Mouse (Mus musculus) liver, embryonic 16.5 days (tissue): ENCODE data around the gene Scamp4. TPM values are rescaled to one million over a fixed set of nuclear protein-coding genes. Genes with fewer than 3 reads are reported as not detected.
"Not testable (repeated sequence)": the region's sequence is repeated elsewhere in the genome, so short reads cannot be mapped to it uniquely, and the experiment has no call there.

Experiments used
- ATAC-seq: fragments of 200-750 bp; cut with Nextera tagmentation; 2 replicates; pipeline ENCODE4 v1.8.0; 2017; ENCODE audit warnings: low read depth, mild to moderate bottlenecking, moderate number of reproducible peaks, moderate library complexity
- H3K27ac ChIP-seq: fragments of 300-500 bp; sonication (generic); 2 replicates; pipeline ENCODE4 v1.5.1; 2014; ENCODE audit warnings: mild to moderate bottlenecking, low read length
- H3K27me3 ChIP-seq: fragments of 300-500 bp; sonication (generic); 2 replicates; pipeline ENCODE4 v1.6.1; 2014; ENCODE audit warnings: low read depth, low read length, mixed read lengths; ENCODE audit not compliant: control insufficient read depth, insufficient read depth
- H3K36me3 ChIP-seq: fragments of 300-500 bp; sonication (generic); 2 replicates; pipeline ENCODE4 v1.6.1; 2014; ENCODE audit warnings: mild to moderate bottlenecking; ENCODE audit not compliant: control insufficient read depth, insufficient read depth
- H3K4me1 ChIP-seq: fragments of 300-500 bp; sonication (generic); 2 replicates; pipeline ENCODE4 v1.6.1; 2014; ENCODE audit warnings: low read depth, low read length, mixed read lengths; ENCODE audit not compliant: control insufficient read depth
- H3K4me2 ChIP-seq: fragments of 300-500 bp; sonication (generic); 2 replicates; pipeline ENCODE4 v1.6.1; 2014; ENCODE audit warnings: low read depth, low read length, mixed read lengths
- H3K4me3 ChIP-seq: fragments of 300-500 bp; sonication (generic); 2 replicates; pipeline ENCODE4 v1.5.1; 2014; ENCODE audit warnings: low read depth, mild to moderate bottlenecking, low read length
- H3K9ac ChIP-seq: fragments of 300-500 bp; sonication (generic); 2 replicates; pipeline ENCODE4 v1.6.1; 2014; ENCODE audit warnings: low read depth, low read length
- H3K9me3 ChIP-seq: fragments of 300-500 bp; sonication (generic); replicated peaks from 2 replicates; pipeline ENCODE4 v1.6.1; 2016; ENCODE audit warnings: low read length; ENCODE audit not compliant: control insufficient read depth
- WGBS: fragments of 180-500 bp; shearing (Covaris S2); extraction: QIAGEN DNeasy Blood & Tissue Kit; methylation state at CpG from one replicate; pipeline ENCODE4 v1.1.7; 2014; ENCODE audit not compliant: insufficient replicate concordance; 5-methylcytosine and 5-hydroxymethylcytosine counted together
- polyA plus RNA-seq: library from polyadenylated mRNA; unstranded; fragments of >200 nt; fragmentation: Nextera tagmentation; extraction: Ambion mirVana; gene quantifications from 2 replicates; pipeline ENCODE4 v1.2.1, GENCODE M21; 2015

The Scamp4 gene
- polyA plus RNA-seq, 1 experiment from 2014 or later, result 38.3 TPM

DNA sequence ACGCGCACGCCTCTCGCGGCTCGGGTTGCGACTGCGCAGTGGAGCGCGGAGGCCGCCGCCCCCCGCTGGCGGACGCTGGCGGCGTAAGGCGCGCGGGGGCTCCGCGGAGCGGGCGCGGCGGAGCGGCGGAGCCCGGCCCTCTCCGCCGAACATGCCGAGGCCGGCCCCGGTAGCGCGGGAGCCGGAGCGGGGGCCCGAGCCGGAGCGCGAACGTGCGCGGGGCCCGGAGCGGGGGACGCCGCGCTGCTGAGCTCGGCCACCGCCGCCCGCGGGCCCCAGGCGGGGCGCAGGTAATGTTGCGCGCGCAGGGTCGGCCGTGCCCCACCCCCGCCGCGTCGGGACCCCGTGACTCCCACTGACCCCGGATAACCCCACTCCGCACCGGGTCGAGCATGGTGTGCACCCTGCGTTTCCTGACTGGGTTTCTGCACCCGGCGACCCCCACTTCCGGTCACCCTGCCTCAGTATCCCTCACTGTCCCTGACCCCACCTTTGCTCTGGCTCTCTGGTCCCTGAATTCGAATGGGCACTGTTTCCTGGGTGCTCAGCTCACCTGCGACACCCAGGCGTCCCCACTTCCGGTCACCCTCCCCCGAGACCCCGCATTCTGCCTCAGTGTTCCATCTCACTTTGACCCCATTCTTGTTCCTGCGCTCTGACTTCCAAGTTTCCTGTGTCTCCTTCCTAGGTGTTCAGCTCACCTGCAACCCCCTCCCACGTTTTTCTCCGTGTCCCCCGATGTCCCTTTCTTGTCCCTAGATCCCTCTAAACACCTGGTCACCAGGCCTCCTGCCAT, 20.2 kb downstream of the Scamp4 start, which contains the start of gene Csnk1g2:
Csnk1g2 (plus strand) TSS at position 178 of the 796 bp plus-strand sequence.
- Histone ChIP-seq H3K4me1 (peaks cover 48% of the 10 kb centered on the region), H3K27me3 (no peaks in the 10 kb centered on the region), H3K4me2 (peak within 1 kb of the TSS; percentile 96), H3K27ac (peak within 1 kb of the TSS; percentile 98), H3K9me3 (no peaks in the 10 kb centered on the region), H3K36me3 (no peaks in the 10 kb centered on the region), H3K4me3 (peak within 1 kb of the TSS; percentile 86), H3K9ac (peak within 1 kb of the TSS; percentile 93)
- ATAC-seq, result peak; percentile 84
- under 1% methylated on average over 63 of the region's 85 CpGs for WGBS

- peak overlapping the region; percentile 90 for H3K27ac ChIP-seq
- peak overlapping the region; percentile 86 for H3K4me3 ChIP-seq
- H3K9me3 ChIP-seq, result no peaks in the 10 kb centered on the region
- peak overlapping the region; percentile 93 for H3K9ac ChIP-seq
- 11% methylated on average over 15 of the region's 15 CpGs for WGBS
- peak overlapping the region; percentile 96 for H3K4me2 ChIP-seq
- no peaks in the 10 kb centered on the region for H3K36me3 ChIP-seq
- H3K27me3 ChIP-seq, result no peaks in the 10 kb centered on the region
- no peak for ATAC-seq
- H3K4me1 ChIP-seq, result peaks cover 49% of the 10 kb centered on the region
Measured at GRCm38 (mm10) chr10:80623457-80624191, 21.0 kb downstream of the Scamp4 start.

GRCm38 (mm10) chr10:80625764-80626163, 23.1 kb downstream of the Scamp4 start:
- peaks cover 49% of the 10 kb centered on the region for H3K4me1 ChIP-seq
- ATAC-seq, result no peak
- H3K9ac ChIP-seq, result no peak overlapping the region
- WGBS, result 73% methylated on average over 4 of the region's 4 CpGs
- no peak overlapping the region for H3K4me3 ChIP-seq
- no peaks in the 10 kb centered on the region for H3K36me3 ChIP-seq
- no peaks in the 10 kb centered on the region for H3K27me3 ChIP-seq
- H3K4me2 ChIP-seq, result no peak overlapping the region
- H3K27ac ChIP-seq, result no peak overlapping the region; the same call in 1 of the 2 replicates
- H3K9me3 ChIP-seq, result no peaks in the 10 kb centered on the region

- Histone ChIP-seq H3K36me3 (no peaks in the 10 kb centered on the region), H3K9ac (no peak overlapping the region), H3K9me3 (no peaks in the 10 kb centered on the region), H3K27ac (no peak overlapping the region), H3K4me2 (no peak overlapping the region), H3K27me3 (no peaks in the 10 kb centered on the region), H3K4me1 (peaks cover 41% of the 10 kb centered on the region), H3K4me3 (no peak overlapping the region)
- 20% methylated on average over 2 of the region's 2 CpGs for WGBS
- peak; percentile 14 for ATAC-seq
Measured at GRCm38 (mm10) chr10:80627685-80628084, 25.0 kb downstream of the Scamp4 start.

DNA sequence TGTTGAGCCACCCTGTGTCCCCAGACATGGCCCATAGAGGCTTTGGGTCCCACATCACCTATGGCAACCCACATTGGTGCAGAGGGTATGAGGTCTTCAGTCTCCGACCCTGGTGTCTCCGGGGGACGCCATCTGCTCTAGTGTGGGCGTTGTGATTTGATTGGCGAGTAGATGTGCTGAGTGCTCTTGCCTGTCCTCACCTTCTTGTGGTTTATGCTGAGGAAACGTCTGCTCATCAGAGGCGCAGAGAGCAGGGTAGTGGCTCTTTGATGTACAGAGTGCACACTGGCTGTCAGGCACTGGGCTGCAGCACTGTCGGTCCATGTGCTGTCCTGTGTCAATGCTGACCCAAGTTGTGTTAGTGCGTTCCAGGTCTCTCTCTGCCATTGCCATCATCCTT, 26.3 kb downstream of the Scamp4 start:
- WGBS, result 71% methylated on average over 9 of the region's 9 CpGs
- Histone ChIP-seq H3K9me3 (no peaks in the 10 kb centered on the region), H3K36me3 (no peaks in the 10 kb centered on the region), H3K27me3 (no peaks in the 10 kb centered on the region), H3K4me1 (peaks cover 31% of the 10 kb centered on the region), H3K4me3 (no peak overlapping the region), H3K9ac (no peak overlapping the region), H3K27ac (no peak overlapping the region), H3K4me2 (no peak overlapping the region)
- no peak for ATAC-seq

DNA sequence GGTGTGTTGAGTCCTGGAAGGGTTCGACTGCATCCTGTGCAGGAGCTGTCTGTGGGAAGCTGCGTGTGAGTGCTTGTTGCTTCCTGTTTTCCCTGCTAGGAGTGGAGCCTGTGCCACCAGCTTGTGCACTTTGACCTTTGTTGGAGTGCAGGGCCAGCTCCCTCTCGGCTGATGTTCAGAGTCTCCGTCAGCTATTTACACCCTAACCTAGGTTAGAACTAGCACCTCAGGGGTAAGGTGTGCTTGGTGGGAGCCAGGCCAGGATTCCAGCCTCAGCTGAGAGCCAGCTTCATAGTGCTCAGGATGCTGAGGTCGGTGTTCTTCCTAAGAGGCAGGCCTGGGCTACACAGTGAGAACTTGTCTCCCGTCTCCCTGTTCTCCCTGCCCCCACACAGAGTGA, 32.7 kb downstream of the Scamp4 start:
- peak; percentile 43 for ATAC-seq
- H3K4me1 ChIP-seq, result peaks cover 3% of the 10 kb centered on the region; the same call in 1 of the 2 replicates
- no peak overlapping the region for H3K4me3 ChIP-seq
- no peaks in the 10 kb centered on the region for H3K9me3 ChIP-seq
- no peaks in the 10 kb centered on the region for H3K27me3 ChIP-seq
- 63% methylated on average over 6 of the region's 6 CpGs for WGBS
- H3K9ac ChIP-seq, result no peak overlapping the region
- no peak overlapping the region for H3K27ac ChIP-seq
- no peak overlapping the region for H3K4me2 ChIP-seq
- H3K36me3 ChIP-seq, result peaks cover 39% of the 10 kb centered on the region

GRCm38 (mm10) chr10:80646936-80647335, 44.3 kb downstream of the Scamp4 start:
- no peak overlapping the region for H3K9ac ChIP-seq
- no peak overlapping the region for H3K4me2 ChIP-seq
- no peaks in the 10 kb centered on the region for H3K27me3 ChIP-seq
- H3K4me1 ChIP-seq, result no peaks in the 10 kb centered on the region
- peak; percentile 65 for ATAC-seq
- WGBS, result 78% methylated on average over 10 of the region's 10 CpGs
- H3K4me3 ChIP-seq, result no peak overlapping the region
- no peaks in the 10 kb centered on the region for H3K9me3 ChIP-seq
- peaks cover 5% of the 10 kb centered on the region for H3K36me3 ChIP-seq
- no peak overlapping the region for H3K27ac ChIP-seq

DNA sequence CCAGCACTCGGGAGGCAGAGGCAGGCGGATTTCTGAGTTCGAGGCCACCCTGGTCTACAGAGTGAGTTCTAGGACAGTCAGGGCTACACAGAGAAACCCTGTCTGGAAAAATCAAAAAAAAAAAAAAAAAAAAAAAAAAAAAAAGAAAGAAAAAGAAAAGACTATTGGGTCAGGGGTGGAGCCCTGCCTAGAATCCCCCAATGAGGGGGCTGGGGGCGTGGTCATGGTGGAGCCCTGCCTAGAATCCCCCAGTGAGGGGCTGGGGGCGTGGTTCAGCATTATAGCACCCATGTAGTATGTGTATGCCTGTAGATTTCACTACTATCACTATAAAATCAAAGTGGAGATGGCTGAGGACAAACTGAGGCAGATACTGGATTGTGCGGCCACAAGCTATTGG, 47.2 kb downstream of the Scamp4 start:
- H3K4me1 ChIP-seq, ATAC-seq, H3K4me3 ChIP-seq, H3K27ac ChIP-seq, H3K36me3 ChIP-seq, H3K4me2 ChIP-seq, H3K9me3 ChIP-seq, H3K9ac ChIP-seq, H3K27me3 ChIP-seq: not testable (repeated sequence)
- WGBS, result 66% methylated on average over 6 of the region's 6 CpGs

GRCm38 (mm10) chr10:80650392-80650791, 47.7 kb downstream of the Scamp4 start:
- Histone ChIP-seq H3K4me2 (no peak overlapping the region), H3K4me3 (no peak overlapping the region), H3K27me3 (no peaks in the 10 kb centered on the region), H3K4me1 (peaks cover 6% of the 10 kb centered on the region), H3K9me3 (no peaks in the 10 kb centered on the region), H3K9ac (no peak overlapping the region), H3K27ac (no peak overlapping the region), H3K36me3 (no peaks in the 10 kb centered on the region)
- 80% methylated on average over 10 of the region's 10 CpGs for WGBS
- no peak for ATAC-seq
